ENCODE assay signal across 17 mouse cellular contexts in genomic region chr14:99018691-99019090, GRCm38 (mm10). TPM values are rescaled to one million over a fixed set of nuclear protein-coding genes. Genes with fewer than 3 reads are reported as not detected.
"Had no signal": no experiment of that assay in that cellular context is flagged by ENCODE, and none has a peak within 500 bp of the region (broad histone marks: within the 10 kb centered on the region; RNA-seq: fewer than 3 reads in every experiment).

No protein-coding gene starts in this region.

- H3K36me3 ChIP-seq: limb, embryonic 15.5 days; midbrain, embryonic 10.5 days; neural tube, embryonic 15.5 days had no signal

- ATAC-seq: lung, postnatal 0 days had no signal

- H3K27ac ChIP-seq: limb, embryonic 15.5 days; liver, embryonic 14.5 days; midbrain, embryonic 10.5 days; neural tube, embryonic 15.5 days had no signal

- H3K9me3 ChIP-seq: limb, embryonic 15.5 days; midbrain, embryonic 10.5 days; neural tube, embryonic 15.5 days had no signal

- H3K4me1 ChIP-seq: limb, embryonic 15.5 days had no signal

- H3K4me2 ChIP-seq: limb, embryonic 15.5 days; neural tube, embryonic 15.5 days had no signal

- H3K27me3 ChIP-seq: limb, embryonic 15.5 days; neural tube, embryonic 15.5 days had no signal

- H3K4me3 ChIP-seq: limb, embryonic 15.5 days; midbrain, embryonic 10.5 days; myocyte; neural tube, embryonic 15.5 days had no signal

- H3K9ac ChIP-seq: limb, embryonic 15.5 days; liver, embryonic 14.5 days; neural tube, embryonic 15.5 days had no signal

- DNase-seq: kidney, postnatal 36 days; layer of hippocampus, adult 9-11 months; layer of hippocampus, postnatal 36 days; lung, adult 18-20 months; lung, postnatal 4 days; midbrain, embryonic 14.5 days; right cerebral cortex, adult 18-20 months; right cerebral cortex, postnatal 25 days; thymus, adult 18-20 months; thymus, postnatal 14 days had no signal

RNA-seq across cellular contexts. Expression of gene Rpl36a-ps1, which starts 24.6 kb away (rescaled TPM):
- polyA plus RNA-seq: midbrain, embryonic 14.5 days; neural tube, embryonic 15.5 days; small intestine, adult 2 months had no signal
